Mouse (Mus musculus): Measurements from ENCODE around the gene Obox2. TPM values are rescaled to one million over a fixed set of nuclear protein-coding genes. Genes with fewer than 3 reads are reported as not detected.

The Obox2 gene
- not detected for polyA plus RNA-seq (2014; fragmentation: Illumina TruSeq; extraction: RNeasy Lipid Tissue Mini Kit (QIAGEN cat#74804); ENCODE audit: low read depth, low replicate concordance)

DNA sequence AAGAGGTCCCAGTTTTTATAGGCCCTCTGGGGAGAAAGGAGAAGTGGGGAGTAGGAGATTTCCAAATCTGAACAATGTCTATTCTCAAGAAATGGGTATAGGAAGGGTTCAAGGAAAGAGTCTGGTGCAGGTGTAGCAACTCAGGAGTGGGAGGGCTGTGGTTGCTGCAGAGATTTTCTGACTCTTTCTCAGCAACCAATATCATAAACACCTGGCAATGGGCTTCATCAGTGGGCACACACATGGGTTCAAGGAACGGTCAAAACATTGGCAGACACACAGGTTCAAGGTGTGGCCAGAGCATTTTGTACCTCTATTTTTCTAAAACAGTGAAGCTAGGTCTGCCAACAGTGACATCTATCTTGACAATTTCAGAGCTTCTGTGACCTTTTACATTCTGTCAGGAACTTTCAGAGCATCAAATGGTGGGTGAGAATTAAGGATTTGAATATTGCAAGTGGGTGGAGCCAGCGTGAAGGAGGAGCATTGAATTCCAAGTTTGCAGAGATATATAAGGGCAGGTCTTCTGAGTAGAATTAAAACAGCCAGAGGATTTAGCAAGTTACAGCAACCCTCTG, at the start of gene Obox2, which contains the start of gene Obox1:
Obox2 (plus strand) TSS at position 301 of the 578 bp plus-strand sequence.
Obox1 (plus strand) TSS at position 528 of the 578 bp plus-strand sequence.

Other genes starting within 250 kb of the Obox2 start
- gene Obox1, start 227 bp downstream of the Obox2 start, polyA plus RNA-seq (2014; fragmentation: Illumina TruSeq; extraction: RNeasy Lipid Tissue Mini Kit (QIAGEN cat#74804); ENCODE audit: low read depth, low replicate concordance), result not detected

Measured in adipose tissue, adult 10 weeks (tissue).